28 mouse cellular contexts compared by ENCODE assay signal in the genomic region with DNA sequence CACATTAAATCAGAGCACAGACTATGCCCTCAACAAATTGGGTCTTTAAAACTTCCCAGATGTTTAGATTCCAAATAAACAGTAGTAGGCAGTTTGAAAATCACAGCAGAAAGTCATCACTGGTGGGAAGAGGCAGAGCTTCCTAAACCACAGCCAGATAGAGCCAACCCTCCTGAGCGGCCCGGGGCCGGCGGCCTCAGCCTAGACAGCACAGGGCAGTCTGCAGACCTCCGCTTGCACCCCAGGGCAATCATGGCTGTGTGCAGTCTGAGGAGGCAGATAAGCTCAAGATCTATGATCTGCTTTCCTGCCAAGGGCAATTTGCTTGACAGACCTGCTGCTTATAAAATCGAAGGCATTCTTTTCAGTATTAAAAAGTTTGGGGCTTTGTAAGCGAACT.
DNase-seq lines count a peak whose midpoint lies in the region; ATAC-seq and TF ChIP-seq lines count a peak whose summit lies in the region.
"Had no signal": no experiment of that assay in that cellular context is flagged by ENCODE, and none has a peak within 500 bp of the region (broad histone marks: within the 10 kb centered on the region; RNA-seq: fewer than 3 reads in every experiment).

No protein-coding gene starts in this region.

- H3K27me3 ChIP-seq in intestine, embryonic 14.5 days (replicated peaks; ENCODE audit: control insufficient read depth, insufficient read depth, low read length): 0 out of 2 replicates have a peak, but pooled peaks cover 1% of the 10 kb centered on the region
- no peaks in the 10 kb centered on the region for H3K27me3 ChIP-seq in intestine, postnatal 0 days (replicated peaks; ENCODE audit: control insufficient read depth, insufficient read depth, low read length)
- no peaks in the 10 kb centered on the region for H3K27me3 ChIP-seq in stomach, embryonic 16.5 days (ENCODE audit: control insufficient read depth, insufficient read depth, low read length)
- no peaks in the 10 kb centered on the region for H3K27me3 ChIP-seq in stomach, postnatal 0 days (ENCODE audit: control insufficient read depth, insufficient read depth, low read length)
- no peaks in the 10 kb centered on the region for H3K27me3 ChIP-seq in intestine, embryonic 16.5 days (replicated peaks; ENCODE audit: control insufficient read depth, insufficient read depth, low read length)
- H3K27me3 ChIP-seq: CH12.LX; forebrain, embryonic 13.5 days; liver, embryonic 15.5 days; midbrain, embryonic 15.5 days; neural tube, embryonic 12.5 days; stomach, embryonic 15.5 days had no signal

- no peak for TF ChIP-seq EP300 in stomach, postnatal 0 days (optimal IDR thresholded peaks at IDR 0.05)

- no peaks in the 10 kb centered on the region for H3K9me3 ChIP-seq in intestine, embryonic 14.5 days (ENCODE audit: control insufficient read depth, low read length)
- no peaks in the 10 kb centered on the region for H3K9me3 ChIP-seq in intestine, postnatal 0 days (ENCODE audit: control insufficient read depth)
- H3K9me3 ChIP-seq in stomach, embryonic 16.5 days (replicated peaks; ENCODE audit: control insufficient read depth, low read length): no peaks in the 10 kb centered on the region
- H3K9me3 ChIP-seq in stomach, postnatal 0 days (ENCODE audit: control insufficient read depth, low read length): no peaks in the 10 kb centered on the region
- H3K9me3 ChIP-seq in intestine, embryonic 16.5 days (ENCODE audit: control insufficient read depth, low read length): no peaks in the 10 kb centered on the region
- H3K9me3 ChIP-seq: embryonic facial prominence, embryonic 13.5 days; forebrain, embryonic 13.5 days; G1E; hindbrain, embryonic 10.5 days; limb, embryonic 12.5 days; liver, embryonic 15.5 days; megakaryocyte, embryonic 14.5 days; midbrain, embryonic 15.5 days; neural tube, embryonic 12.5 days; stomach, embryonic 15.5 days had no signal

- H3K4me3 ChIP-seq in intestine, embryonic 14.5 days (ENCODE audit: low read depth, low read length): no peak overlapping the region
- no peak overlapping the region for H3K4me3 ChIP-seq in intestine, postnatal 0 days (ENCODE audit: low read depth, low read length)
- no peak overlapping the region for H3K4me3 ChIP-seq in stomach, embryonic 16.5 days (replicated peaks; ENCODE audit: low read length)
- no peak overlapping the region for H3K4me3 ChIP-seq in stomach, postnatal 0 days (ENCODE audit: low read depth, low read length)
- H3K4me3 ChIP-seq in intestine, embryonic 16.5 days (ENCODE audit: low read length): no peak overlapping the region
- H3K4me3 ChIP-seq: embryonic facial prominence, embryonic 13.5 days; forebrain, embryonic 13.5 days; gastrocnemius, adult 2 months; hindbrain, embryonic 10.5 days; limb, embryonic 12.5 days; liver, embryonic 15.5 days; megakaryocyte, embryonic 14.5 days; midbrain, embryonic 15.5 days; neural tube, embryonic 12.5 days; stomach, embryonic 15.5 days had no signal

- ATAC-seq in intestine, embryonic 14.5 days (replicated peaks; ENCODE audit: low FRiP score, low TSS enrichment, low read depth): no peak
- ATAC-seq in intestine, postnatal 0 days: no peak
- ATAC-seq in stomach, embryonic 16.5 days (ENCODE audit: insufficient read depth, low FRiP score): peak; percentile 58; the same call in 1 of the 2 replicates
- no peak for ATAC-seq in stomach, postnatal 0 days (ENCODE audit: low FRiP score, low TSS enrichment)
- ATAC-seq in intestine, embryonic 16.5 days: no peak; the same call in 1 of the 2 replicates
- ATAC-seq: forebrain, embryonic 13.5 days; hindbrain, embryonic 16.5 days; midbrain, embryonic 15.5 days had no signal

- WGBS in intestine, embryonic 14.5 days: 20% methylated on average over 7 of the region's 7 CpGs
- WGBS in intestine, postnatal 0 days: 35% methylated on average over 7 of the region's 7 CpGs
- WGBS in stomach, embryonic 16.5 days: 29% methylated on average over 7 of the region's 7 CpGs
- 40% methylated on average over 7 of the region's 7 CpGs for WGBS in stomach, postnatal 0 days
- 31% methylated on average over 7 of the region's 7 CpGs for WGBS in intestine, embryonic 16.5 days

- DNase-seq in intestine, embryonic 14.5 days (ENCODE audit: low spot score): no peak
- no peak for DNase-seq in stomach, postnatal 0 days (ENCODE audit: low spot score)
- DNase-seq in yolk sac, embryonic 10.5 days (ENCODE audit: low spot score): peak; percentile 36
- DNase-seq in urinary bladder, postnatal 25 days (ENCODE audit: low spot score): no peak
- DNase-seq in frontal cortex, adult 2 months (ENCODE audit: extremely low spot score in 1 of 2, low spot score in 1 of 2): no peak
- DNase-seq: adrenal gland, adult 8-10 months; B cell, adult 2 months; cerebellum, adult 9-10 months; gastrocnemius, adult 2 months; kidney, adult 18-20 months; right cerebral cortex, adult 18-20 months; thymus, adult 2 months; thymus, postnatal 4 days had no signal

- H3K36me3 ChIP-seq in intestine, embryonic 14.5 days (ENCODE audit: control insufficient read depth, insufficient read depth, low read length): no peaks in the 10 kb centered on the region
- no peaks in the 10 kb centered on the region for H3K36me3 ChIP-seq in intestine, postnatal 0 days (ENCODE audit: control insufficient read depth, insufficient read depth)
- no peaks in the 10 kb centered on the region for H3K36me3 ChIP-seq in stomach, embryonic 16.5 days (ENCODE audit: control insufficient read depth, insufficient read depth, low read length)
- no peaks in the 10 kb centered on the region for H3K36me3 ChIP-seq in stomach, postnatal 0 days (ENCODE audit: control insufficient read depth, insufficient read depth, low read length)
- no peaks in the 10 kb centered on the region for H3K36me3 ChIP-seq in intestine, embryonic 16.5 days (ENCODE audit: control insufficient read depth, insufficient read depth, low read length)
- H3K36me3 ChIP-seq: embryonic facial prominence, embryonic 13.5 days; G1E; hindbrain, embryonic 10.5 days; limb, embryonic 12.5 days; liver, embryonic 15.5 days; midbrain, embryonic 15.5 days; neural tube, embryonic 12.5 days; stomach, embryonic 15.5 days had no signal

- no peak overlapping the region for H3K4me2 ChIP-seq in intestine, embryonic 14.5 days (ENCODE audit: low read length)
- no peak overlapping the region for H3K4me2 ChIP-seq in intestine, postnatal 0 days (replicated peaks; ENCODE audit: low read depth)
- H3K4me2 ChIP-seq in stomach, embryonic 16.5 days (ENCODE audit: low read depth, low read length): no peak overlapping the region
- H3K4me2 ChIP-seq in stomach, postnatal 0 days (replicated peaks; ENCODE audit: low read depth): no peak overlapping the region
- H3K4me2 ChIP-seq in intestine, embryonic 16.5 days (ENCODE audit: low read depth, low read length): no peak overlapping the region
- H3K4me2 ChIP-seq: embryonic facial prominence, embryonic 13.5 days; forebrain, embryonic 13.5 days; limb, embryonic 12.5 days; liver, embryonic 15.5 days; midbrain, embryonic 15.5 days; neural tube, embryonic 12.5 days; stomach, embryonic 15.5 days had no signal

- peaks cover 5% of the 10 kb centered on the region for H3K4me1 ChIP-seq in intestine, embryonic 14.5 days (replicated peaks; ENCODE audit: control insufficient read depth, insufficient read depth, low read length)
- H3K4me1 ChIP-seq in intestine, postnatal 0 days (replicated peaks; ENCODE audit: control insufficient read depth, insufficient read depth, low read length): no peaks in the 10 kb centered on the region
- H3K4me1 ChIP-seq in stomach, embryonic 16.5 days (ENCODE audit: control insufficient read depth, insufficient read depth, low read length): 0 out of 2 replicates have a peak, but pooled peaks cover 6% of the 10 kb centered on the region
- H3K4me1 ChIP-seq in stomach, postnatal 0 days (replicated peaks; ENCODE audit: control insufficient read depth, insufficient read depth): no peaks in the 10 kb centered on the region
- H3K4me1 ChIP-seq in intestine, embryonic 16.5 days (ENCODE audit: control insufficient read depth, insufficient read depth, low read length): no peaks in the 10 kb centered on the region
- H3K4me1 ChIP-seq: forebrain, embryonic 13.5 days; hindbrain, embryonic 10.5 days; liver, embryonic 15.5 days; midbrain, embryonic 15.5 days; neural tube, embryonic 12.5 days had no signal

- no peak for TF ChIP-seq CTCF in intestine, postnatal 0 days (IDR thresholded peaks at IDR 0.05; ENCODE audit: low read depth)
- no peak for TF ChIP-seq CTCF in stomach, postnatal 0 days (IDR thresholded peaks at IDR 0.05; ENCODE audit: low read depth)

- H3K27ac ChIP-seq in intestine, embryonic 14.5 days (ENCODE audit: low read depth): peak overlapping the region; percentile 60; the same call in 1 of the 2 replicates
- no peak overlapping the region for H3K27ac ChIP-seq in intestine, postnatal 0 days (ENCODE audit: low read depth, low read length)
- no peak overlapping the region for H3K27ac ChIP-seq in stomach, embryonic 16.5 days (ENCODE audit: low read length)
- H3K27ac ChIP-seq in stomach, postnatal 0 days (replicated peaks): no peak overlapping the region
- H3K27ac ChIP-seq in intestine, embryonic 16.5 days (ENCODE audit: low read length): 0 out of 2 replicates have a peak overlapping the region, but pooled peaks have one; percentile 40
- H3K27ac ChIP-seq: embryonic facial prominence, embryonic 13.5 days; forebrain, embryonic 13.5 days; gastrocnemius, adult 2 months; hindbrain, embryonic 10.5 days; limb, embryonic 12.5 days; liver, embryonic 15.5 days; midbrain, embryonic 15.5 days; neural tube, embryonic 12.5 days; stomach, embryonic 15.5 days had no signal

- no peak overlapping the region for H3K9ac ChIP-seq in intestine, embryonic 14.5 days (ENCODE audit: low read length)
- H3K9ac ChIP-seq in intestine, postnatal 0 days (ENCODE audit: low read depth, low read length): no peak overlapping the region
- no peak overlapping the region for H3K9ac ChIP-seq in stomach, embryonic 16.5 days (ENCODE audit: low read length)
- H3K9ac ChIP-seq in stomach, postnatal 0 days (ENCODE audit: low read length): no peak overlapping the region
- H3K9ac ChIP-seq in intestine, embryonic 16.5 days (ENCODE audit: low read depth, low read length): no peak overlapping the region
- H3K9ac ChIP-seq: embryonic facial prominence, embryonic 13.5 days; forebrain, embryonic 13.5 days; limb, embryonic 12.5 days; liver, embryonic 15.5 days; midbrain, embryonic 15.5 days; neural tube, embryonic 12.5 days; stomach, embryonic 15.5 days had no signal

Comparison
In these comparisons a context has a peak if more than half of its experiments do, and no peak if none do; other contexts are left out.
1. H3K27ac ChIP-seq: peak in intestine, embryonic 14.5 days (single experiment) and intestine, embryonic 16.5 days (single experiment); none in intestine, postnatal 0 days (single experiment), stomach, embryonic 16.5 days (single experiment) and stomach, postnatal 0 days (single experiment).